Mouse (Mus musculus) neural tube, embryonic 14.5 days (tissue): ENCODE measurements around the gene Zfp451. TPM values are rescaled to one million over a fixed set of nuclear protein-coding genes. Genes with fewer than 3 reads are reported as not detected.
"Not testable (repeated sequence)": the region's sequence is repeated elsewhere in the genome, so short reads cannot be mapped to it uniquely, and the experiment has no call there.

ENCODE experiments used
- ATAC-seq: fragments of 200-750 bp; cut with Nextera tagmentation; 2 replicates; pipeline ENCODE4 v1.8.0; 2017; ENCODE audit warnings: low read depth, mild to moderate bottlenecking, moderate TSS enrichment, moderate library complexity
- H3K27ac ChIP-seq: fragments of 300-500 bp; sonication (generic); 2 replicates; pipeline ENCODE4 v1.5.1; 2014; ENCODE audit warnings: low read depth, mild to moderate bottlenecking, control low read depth, low read length, moderate library complexity, mixed read lengths
- H3K27me3 ChIP-seq: fragments of 300-500 bp; sonication (generic); 2 replicates; pipeline ENCODE4 v1.6.1; 2014; ENCODE audit warnings: low read length; ENCODE audit not compliant: control insufficient read depth, insufficient read depth
- H3K36me3 ChIP-seq: fragments of 300-500 bp; sonication (generic); 2 replicates; pipeline ENCODE4 v1.6.1; 2014; ENCODE audit warnings: low read length, mixed read lengths; ENCODE audit not compliant: control insufficient read depth, insufficient read depth
- H3K4me1 ChIP-seq: fragments of 300-500 bp; sonication (generic); 2 replicates; pipeline ENCODE4 v1.6.1; 2014; ENCODE audit warnings: low read length; ENCODE audit not compliant: control insufficient read depth, insufficient read depth
- H3K4me2 ChIP-seq: fragments of 300-500 bp; sonication (generic); 2 replicates; pipeline ENCODE4 v1.6.1; 2014; ENCODE audit warnings: mild to moderate bottlenecking, low read depth, low read length, control low read depth
- H3K4me3 ChIP-seq: fragments of 300-500 bp; sonication (generic); 2 replicates; pipeline ENCODE4 v1.5.1; 2014; ENCODE audit warnings: low read depth, low read length, control low read depth, mixed read lengths
- H3K9ac ChIP-seq: fragments of 300-500 bp; sonication (generic); replicated peaks from 2 replicates; pipeline ENCODE4 v1.6.1; 2014; ENCODE audit warnings: low read depth, mild to moderate bottlenecking, control low read depth, low read length, mixed read lengths
- H3K9me3 ChIP-seq: fragments of 300-500 bp; sonication (generic); 2 replicates; pipeline ENCODE4 v1.6.1; 2016; ENCODE audit warnings: low read length; ENCODE audit not compliant: control insufficient read depth
- WGBS: fragments of 180-500 bp; shearing (Covaris S2); extraction: QIAGEN DNeasy Blood & Tissue Kit; methylation state at CpG from one replicate; pipeline ENCODE4 v1.1.7; 2014; 5-methylcytosine and 5-hydroxymethylcytosine counted together
- polyA plus RNA-seq: library from polyadenylated mRNA; unstranded; fragments of >200 nt; fragmentation: Nextera tagmentation; extraction: Ambion mirVana; gene quantifications from 2 replicates; pipeline ENCODE4 v1.2.1, GENCODE M21; 2014

Zfp451 gene
- polyA plus RNA-seq, 1 experiment from 2014 or later = 68.9 TPM

GRCm38 (mm10) chr1:33754089-33754488 lies 60.3 kb downstream of the Zfp451 start:
- Histone ChIP-seq H3K9ac (no peak overlapping the region), H3K4me1 (no peaks in the 10 kb centered on the region), H3K4me2 (no peak overlapping the region), H3K36me3 (no peaks in the 10 kb centered on the region), H3K4me3 (no peak overlapping the region), H3K27me3 (no peaks in the 10 kb centered on the region), H3K9me3 (no peaks in the 10 kb centered on the region), H3K27ac (no peak overlapping the region)
- no peak for ATAC-seq
- 94% methylated on average over 17 of the region's 17 CpGs for WGBS

GRCm38 (mm10) chr1:33751283-33751682 lies 63.1 kb downstream of the Zfp451 start:
- ATAC-seq = peak; percentile 77; the same call in 1 of the 2 replicates
- Histone ChIP-seq H3K36me3 (no peaks in the 10 kb centered on the region), H3K27me3 (no peaks in the 10 kb centered on the region), H3K27ac (no peak overlapping the region), H3K9me3 (no peaks in the 10 kb centered on the region), H3K4me3 (no peak overlapping the region), H3K4me1 (no peaks in the 10 kb centered on the region), H3K4me2 (no peak overlapping the region), H3K9ac (no peak overlapping the region)
- WGBS = 55% methylated on average over 10 of the region's 10 CpGs

- WGBS = 91% methylated on average over 4 of the region's 4 CpGs
- not testable (repeated sequence) for H3K27ac ChIP-seq, H3K27me3 ChIP-seq, H3K9ac ChIP-seq, ATAC-seq, H3K9me3 ChIP-seq, H3K4me3 ChIP-seq, H3K4me2 ChIP-seq, H3K36me3 ChIP-seq, H3K4me1 ChIP-seq
Measured at GRCm38 (mm10) chr1:33749709-33750108, 64.7 kb downstream of the Zfp451 start.

- Histone ChIP-seq H3K9me3 (no peaks in the 10 kb centered on the region), H3K27me3 (no peaks in the 10 kb centered on the region), H3K4me1 (no peaks in the 10 kb centered on the region), H3K27ac (no peak overlapping the region), H3K9ac (no peak overlapping the region), H3K4me2 (no peak overlapping the region), H3K4me3 (no peak overlapping the region), H3K36me3 (no peaks in the 10 kb centered on the region)
- 97% methylated on average over 11 of the region's 11 CpGs for WGBS
- no peak for ATAC-seq
Measured at GRCm38 (mm10) chr1:33749109-33749508, 65.3 kb downstream of the Zfp451 start.

DNA sequence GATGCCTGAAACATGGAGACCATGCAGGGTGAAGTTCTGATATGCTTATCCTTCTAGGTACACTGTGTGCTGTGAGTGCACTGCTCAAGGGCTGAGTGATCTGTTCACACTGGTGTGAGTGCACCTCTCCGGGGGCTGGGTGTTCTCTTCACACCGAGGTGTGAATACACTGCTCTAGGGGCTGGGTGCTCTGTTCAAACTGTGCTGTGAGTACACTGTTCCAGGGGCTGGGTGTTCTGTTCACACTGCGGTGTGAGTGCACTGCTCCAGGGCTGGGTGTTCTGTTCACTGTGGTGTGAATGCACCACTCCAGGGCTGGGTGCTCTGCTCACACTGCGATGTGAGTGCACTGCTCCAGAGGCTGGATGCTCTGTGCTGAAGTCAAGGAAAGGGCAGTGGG lies 68.5 kb downstream of the Zfp451 start:
- WGBS = 97% methylated on average over 4 of the region's 4 CpGs
- ATAC-seq = 0 out of 2 replicates have a peak, but pooled peaks have one; percentile 10
- H3K4me3 ChIP-seq = no peak overlapping the region
- H3K4me2 ChIP-seq = no peak overlapping the region
- H3K27ac ChIP-seq = no peak overlapping the region
- H3K27me3 ChIP-seq = no peaks in the 10 kb centered on the region
- H3K9me3 ChIP-seq = no peaks in the 10 kb centered on the region
- H3K4me1 ChIP-seq = no peaks in the 10 kb centered on the region
- H3K9ac ChIP-seq = no peak overlapping the region
- H3K36me3 ChIP-seq = no peaks in the 10 kb centered on the region

GRCm38 (mm10) chr1:33744815-33745214 lies 69.6 kb downstream of the Zfp451 start:
- H3K4me1 ChIP-seq, ATAC-seq, H3K4me2 ChIP-seq, H3K9me3 ChIP-seq, H3K9ac ChIP-seq, H3K27ac ChIP-seq, H3K4me3 ChIP-seq, H3K36me3 ChIP-seq, H3K27me3 ChIP-seq: not testable (repeated sequence)
- WGBS = 100% methylated on average over 7 of the region's 9 CpGs

- H3K27me3 ChIP-seq = no peaks in the 10 kb centered on the region
- no peak for ATAC-seq
- no peak overlapping the region for H3K4me2 ChIP-seq
- 20% methylated on average over 8 of the region's 8 CpGs for WGBS
- no peak overlapping the region for H3K9ac ChIP-seq
- no peak overlapping the region for H3K4me3 ChIP-seq
- no peak overlapping the region for H3K27ac ChIP-seq
- no peaks in the 10 kb centered on the region for H3K9me3 ChIP-seq
- peaks cover 9% of the 10 kb centered on the region; the same call in 1 of the 2 replicates for H3K36me3 ChIP-seq
- H3K4me1 ChIP-seq = no peaks in the 10 kb centered on the region
Measured at GRCm38 (mm10) chr1:33742903-33743302, 71.5 kb downstream of the Zfp451 start.

DNA sequence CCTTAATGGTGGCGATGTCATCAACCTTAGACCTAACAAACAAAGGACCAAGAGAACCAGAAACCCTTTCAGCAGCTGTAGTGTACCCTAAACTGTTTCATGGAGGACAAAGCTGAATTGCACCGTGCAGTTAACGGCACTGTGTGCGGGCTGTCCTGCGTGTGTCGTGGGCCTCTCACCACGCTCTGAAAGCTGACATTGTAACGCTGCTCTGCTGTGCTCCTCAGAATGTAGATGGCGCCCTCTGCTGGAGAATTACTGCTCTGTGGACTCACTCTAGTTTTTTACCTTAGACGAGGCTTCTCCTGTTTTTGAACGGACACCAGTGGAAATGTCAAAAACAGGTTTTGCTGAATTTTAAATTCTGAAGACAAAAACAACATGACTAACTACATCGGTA lies 75.1 kb downstream of the Zfp451 start:
- no peaks in the 10 kb centered on the region for H3K9me3 ChIP-seq
- H3K4me1 ChIP-seq = no peaks in the 10 kb centered on the region
- no peak overlapping the region for H3K4me3 ChIP-seq
- H3K9ac ChIP-seq = no peak overlapping the region
- 22% methylated on average over 12 of the region's 12 CpGs for WGBS
- peaks cover 21% of the 10 kb centered on the region; the same call in 1 of the 2 replicates for H3K36me3 ChIP-seq
- no peak overlapping the region for H3K4me2 ChIP-seq
- peak; percentile 92 for ATAC-seq
- H3K27me3 ChIP-seq = no peaks in the 10 kb centered on the region
- no peak overlapping the region for H3K27ac ChIP-seq

DNA sequence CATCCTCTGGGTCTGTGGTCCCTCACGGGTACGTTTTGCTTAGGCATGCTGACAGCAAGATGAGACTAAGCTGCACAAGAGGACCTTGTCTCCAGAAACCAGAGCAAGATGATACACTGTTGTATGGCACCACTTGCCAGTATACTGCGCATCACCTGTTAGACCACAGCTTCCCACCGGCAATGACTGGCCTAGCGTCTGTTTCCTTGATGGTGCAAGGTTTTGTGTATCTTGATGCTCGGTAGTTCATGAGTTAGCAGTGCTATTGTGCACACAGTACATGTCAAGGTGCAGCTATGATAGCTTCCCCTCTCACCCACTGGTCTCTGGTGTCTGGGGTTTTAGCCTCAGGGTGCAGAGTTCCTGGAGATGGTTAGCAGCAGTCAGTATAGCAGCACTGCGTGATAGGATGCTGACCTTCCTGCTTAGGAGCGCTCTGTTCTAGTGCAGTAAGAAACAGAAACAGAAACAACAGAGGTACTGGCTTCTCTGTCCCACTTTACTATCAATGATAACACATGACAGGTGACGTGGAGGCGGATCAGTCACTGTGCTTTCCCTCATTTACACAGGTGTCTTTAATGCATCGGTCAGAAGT lies 75.6 kb downstream of the Zfp451 start:
- 90% methylated on average over 11 of the region's 11 CpGs for WGBS
- H3K4me3 ChIP-seq = no peak overlapping the region
- peak; percentile 52 for ATAC-seq
- H3K36me3 ChIP-seq = peaks cover 21% of the 10 kb centered on the region; the same call in 1 of the 2 replicates
- no peak overlapping the region for H3K9ac ChIP-seq
- H3K4me1 ChIP-seq = no peaks in the 10 kb centered on the region
- no peaks in the 10 kb centered on the region for H3K27me3 ChIP-seq
- no peak overlapping the region for H3K4me2 ChIP-seq
- H3K27ac ChIP-seq = no peak overlapping the region
- H3K9me3 ChIP-seq = no peaks in the 10 kb centered on the region
